Mouse (Mus musculus): Measurements from ENCODE around the gene Pou3f3. TPM values are rescaled to one million over a fixed set of nuclear protein-coding genes. Genes with fewer than 3 reads are reported as not detected.

Pou3f3 gene
- total RNA-seq, 2 experiments from 2014 or later: not detected

Other genes starting within 250 kb of the Pou3f3 start
- 10 to 100 TPM; 59.4 to 61.4 TPM for gene Mrps9, start 155.5 kb downstream of the Pou3f3 start, total RNA-seq (2021)

Measured in adrenal gland, adult 18-20 months (tissue).